7 mouse cellular contexts compared by ENCODE assay signal in the genomic region with DNA sequence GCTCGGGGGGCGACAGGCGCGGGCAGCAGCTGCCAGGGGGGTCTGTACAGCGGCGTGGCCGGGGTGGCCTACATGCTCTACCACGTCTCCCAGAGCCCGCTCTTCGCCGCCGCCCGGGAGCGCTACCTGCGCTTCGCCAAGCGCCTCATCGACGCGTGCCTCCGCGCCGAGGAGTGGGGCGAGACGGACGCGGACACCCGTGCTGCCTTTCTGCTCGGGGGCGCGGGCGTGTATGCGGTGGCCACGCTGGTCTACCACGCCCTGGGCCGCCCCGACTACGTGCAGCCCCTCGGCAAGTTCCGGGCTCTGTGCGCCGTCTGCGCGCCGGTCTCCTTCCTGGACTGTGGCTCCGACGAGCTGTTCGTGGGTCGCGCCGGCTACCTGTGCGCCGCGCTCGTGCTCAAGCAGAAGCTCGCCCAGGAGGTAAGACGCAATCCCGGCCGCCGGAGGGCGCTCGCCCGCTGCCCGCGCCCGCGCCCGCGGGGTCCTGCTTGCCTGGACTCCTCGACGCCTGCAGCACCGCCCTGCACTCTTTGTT. TPM values are rescaled to one million over a fixed set of nuclear protein-coding genes. Genes with fewer than 3 reads are reported as not detected.
DNase-seq lines count a peak whose midpoint lies in the region; ATAC-seq and TF ChIP-seq lines count a peak whose summit lies in the region.

No protein-coding gene starts in this region.

- TF ChIP-seq CTCF in ES-Bruce4 (IDR thresholded peaks at IDR 0.05; ENCODE audit: low read depth, low read length), result peak; percentile 24

- peak; percentile 65 for DNase-seq in adrenal gland, postnatal 10 days
- DNase-seq in embryonic facial prominence, embryonic 11.5 days (ENCODE audit: low spot score), result peak; percentile 43
- peak; percentile 49 to 66 for DNase-seq in heart, postnatal 14 days
- DNase-seq in kidney, postnatal 4 days, result peak; percentile 58 to 68
- DNase-seq in midbrain, embryonic 11.5 days (ENCODE audit: low spot score, missing footprints), result peak; percentile 86

- H3K9me3 ChIP-seq in ES-Bruce4 (replicated peaks; ENCODE audit: control insufficient read depth, insufficient read depth, low read length, poor library complexity, severe bottlenecking), result no peaks in the 10 kb centered on the region
- no peaks in the 10 kb centered on the region for H3K9me3 ChIP-seq in embryonic facial prominence, embryonic 11.5 days (replicated peaks; ENCODE audit: control insufficient read depth, low read length)
- H3K9me3 ChIP-seq in midbrain, embryonic 11.5 days (ENCODE audit: control insufficient read depth, low read length), result no peaks in the 10 kb centered on the region
- H3K9me3 ChIP-seq in stomach, embryonic 15.5 days, result no peaks in the 10 kb centered on the region

- peak overlapping the region; percentile 60 for H3K9ac ChIP-seq in ES-Bruce4 (ENCODE audit: low read depth, poor library complexity, severe bottlenecking)
- no peak overlapping the region; the same call in 1 of the 2 replicates for H3K9ac ChIP-seq in embryonic facial prominence, embryonic 11.5 days (replicated peaks; ENCODE audit: low read length)
- peak overlapping the region; percentile 30; the same call in 1 of the 2 replicates for H3K9ac ChIP-seq in midbrain, embryonic 11.5 days (ENCODE audit: low read length)
- H3K9ac ChIP-seq in stomach, embryonic 15.5 days, result no peak overlapping the region

- ATAC-seq in embryonic facial prominence, embryonic 11.5 days (replicated peaks; ENCODE audit: insufficient number of reproducible peaks, low FRiP score, low TSS enrichment, low read depth), result peak; percentile 48; the same call in 1 of the 2 replicates
- ATAC-seq in midbrain, embryonic 11.5 days (ENCODE audit: low FRiP score), result peak; percentile 77
- peak; percentile 70 for ATAC-seq in stomach, embryonic 15.5 days (ENCODE audit: insufficient read depth, low FRiP score, low read depth)

- H3K36me3 ChIP-seq in ES-Bruce4 (ENCODE audit: control insufficient read depth, insufficient read depth, low read length, poor library complexity, severe bottlenecking), result no peaks in the 10 kb centered on the region
- no peaks in the 10 kb centered on the region for H3K36me3 ChIP-seq in embryonic facial prominence, embryonic 11.5 days (replicated peaks; ENCODE audit: control insufficient read depth, insufficient read depth, low read depth, low read length)
- no peaks in the 10 kb centered on the region for H3K36me3 ChIP-seq in midbrain, embryonic 11.5 days (ENCODE audit: control insufficient read depth, insufficient read depth, low read length)
- no peaks in the 10 kb centered on the region for H3K36me3 ChIP-seq in stomach, embryonic 15.5 days

- H3K4me3 ChIP-seq in ES-Bruce4 (ENCODE audit: low read depth, low read length), result peak overlapping the region; percentile 72
- peak overlapping the region; percentile 32 for H3K4me3 ChIP-seq in embryonic facial prominence, embryonic 11.5 days (ENCODE audit: low read depth, low read length)
- H3K4me3 ChIP-seq in midbrain, embryonic 11.5 days (ENCODE audit: low read depth, low read length), result peak overlapping the region; percentile 36
- peak overlapping the region; percentile 45 for H3K4me3 ChIP-seq in stomach, embryonic 15.5 days (replicated peaks)

- no peak overlapping the region for H3K27ac ChIP-seq in ES-Bruce4 (ENCODE audit: insufficient read depth, low read length)
- no peak overlapping the region for H3K27ac ChIP-seq in embryonic facial prominence, embryonic 11.5 days (replicated peaks; ENCODE audit: low read depth, low read length)
- no peak overlapping the region for H3K27ac ChIP-seq in midbrain, embryonic 11.5 days (ENCODE audit: low read depth, low read length)
- H3K27ac ChIP-seq in stomach, embryonic 15.5 days, result no peak overlapping the region

- peak overlapping the region; percentile 58 for H3K4me2 ChIP-seq in embryonic facial prominence, embryonic 11.5 days (ENCODE audit: low read depth, low read length)
- H3K4me2 ChIP-seq in midbrain, embryonic 11.5 days, result peak overlapping the region; percentile 48
- H3K4me2 ChIP-seq in stomach, embryonic 15.5 days, result peak overlapping the region; percentile 73

- TF ChIP-seq POLR2A in ES-Bruce4 (IDR thresholded peaks at IDR 0.05; ENCODE audit: insufficient read depth, low read length), result no peak

- no peak for TF ChIP-seq EP300 in ES-Bruce4 (IDR thresholded peaks at IDR 0.05; ENCODE audit: insufficient read depth, low read depth, low read length)

- 15% methylated on average over 15 of the region's 72 CpGs for WGBS in embryonic facial prominence, embryonic 11.5 days
- WGBS in midbrain, embryonic 11.5 days, result 19% methylated on average over 25 of the region's 72 CpGs
- 14% methylated on average over 51 of the region's 72 CpGs for WGBS in stomach, embryonic 15.5 days

- intact Hi-C loops in heart, postnatal 14 days (cut with DNase I), result no loop called here

- H3K27me3 ChIP-seq in ES-Bruce4 (ENCODE audit: control insufficient read depth, insufficient read depth, low read length, poor library complexity, severe bottlenecking), result no peaks in the 10 kb centered on the region; the same call in 1 of the 2 replicates
- H3K27me3 ChIP-seq in embryonic facial prominence, embryonic 11.5 days (ENCODE audit: control insufficient read depth, insufficient read depth, low read length), result peaks cover 3% of the 10 kb centered on the region; the same call in 1 of the 2 replicates
- peaks cover 7% of the 10 kb centered on the region; the same call in 1 of the 2 replicates for H3K27me3 ChIP-seq in midbrain, embryonic 11.5 days (ENCODE audit: control insufficient read depth, insufficient read depth, low read length)
- no peaks in the 10 kb centered on the region for H3K27me3 ChIP-seq in stomach, embryonic 15.5 days (replicated peaks)

- no peaks in the 10 kb centered on the region for H3K4me1 ChIP-seq in ES-Bruce4 (ENCODE audit: control insufficient read depth, insufficient read depth, low read length)
- no peaks in the 10 kb centered on the region for H3K4me1 ChIP-seq in embryonic facial prominence, embryonic 11.5 days (ENCODE audit: control insufficient read depth, insufficient read depth, low read length)
- peaks cover 2% of the 10 kb centered on the region; the same call in 1 of the 2 replicates for H3K4me1 ChIP-seq in midbrain, embryonic 11.5 days (ENCODE audit: control insufficient read depth, insufficient read depth, low read length)
- H3K4me1 ChIP-seq in stomach, embryonic 15.5 days, result no peaks in the 10 kb centered on the region

RNA-seq across cellular contexts. Expression of a gene that starts 0.7 kb away (rescaled TPM):
- 0.49 and 0.61 TPM in 2 replicates for polyA plus RNA-seq in ES-Bruce4 (2011; ENCODE audit: insufficient read depth, insufficient read length, low read depth, missing spikeins)
- total RNA-seq in adrenal gland, postnatal 10 days (2021), result 1 to 10 TPM; 2.1 to 2.9 TPM
- 0.29 and 0.50 TPM in 2 replicates for polyA plus RNA-seq in embryonic facial prominence, embryonic 11.5 days (2014; fragmentation: Nextera tagmentation; extraction: Ambion mirVana)
- total RNA-seq in heart, postnatal 14 days (2021), result 1 to 10 TPM; 4.0 to 4.1 TPM
- polyA plus RNA-seq in midbrain, embryonic 11.5 days (2014; fragmentation: Nextera tagmentation; extraction: Ambion mirVana), result 0.66 and 0.90 TPM in 2 replicates
- polyA plus RNA-seq in stomach, embryonic 15.5 days (2015; fragmentation: Nextera tagmentation; extraction: Ambion mirVana), result 1.7 and 1.9 TPM in 2 replicates

RNA-seq across cellular contexts. Expression of a gene that starts 56.2 kb away (rescaled TPM):
- not detected in 2 replicates for polyA plus RNA-seq in ES-Bruce4 (2011; ENCODE audit: insufficient read depth, insufficient read length, low read depth, missing spikeins)
- not detected for total RNA-seq in adrenal gland, postnatal 10 days (2021)
- polyA plus RNA-seq in embryonic facial prominence, embryonic 11.5 days (2014; fragmentation: Nextera tagmentation; extraction: Ambion mirVana), result 0.34 TPM in 1 of 2 replicates, not detected in the other
- total RNA-seq in heart, postnatal 14 days (2021), result not detected
- polyA plus RNA-seq in midbrain, embryonic 11.5 days (2014; fragmentation: Nextera tagmentation; extraction: Ambion mirVana), result 0.72 TPM in 1 of 2 replicates, not detected in the other
- 0.39 TPM in 1 of 2 replicates, not detected in the other for polyA plus RNA-seq in stomach, embryonic 15.5 days (2015; fragmentation: Nextera tagmentation; extraction: Ambion mirVana)

Comparison
In these comparisons a context has a peak if more than half of its experiments do, and no peak if none do; other contexts are left out.
1. H3K9ac ChIP-seq: peak in ES-Bruce4 (single experiment) and midbrain, embryonic 11.5 days (single experiment); none in embryonic facial prominence, embryonic 11.5 days (single experiment) and stomach, embryonic 15.5 days (single experiment).
2. Peak in every context shown above with its lines, with median percentiles within 50 percentile points of each other: H3K4me3 ChIP-seq, DNase-seq, ATAC-seq and H3K4me2 ChIP-seq.